Comparison of ENCODE assay signal across 8 mouse cellular contexts in the genomic region with DNA sequence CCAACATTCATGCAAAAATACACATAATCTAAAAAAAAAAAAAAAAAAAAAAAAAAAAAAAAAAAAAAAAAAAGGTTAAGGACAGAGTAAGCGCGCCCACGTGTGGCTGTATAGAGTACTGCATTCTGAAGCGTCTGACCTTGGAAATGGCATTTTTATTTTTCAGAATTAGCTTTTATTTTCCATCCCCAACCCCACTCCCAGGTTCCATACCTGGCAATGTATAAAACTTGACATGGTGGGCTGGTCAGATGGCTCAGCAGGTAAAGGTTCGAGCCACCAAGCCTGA. TPM values are rescaled to one million over a fixed set of nuclear protein-coding genes. Genes with fewer than 3 reads are reported as not detected.
DNase-seq lines count a peak whose midpoint lies in the region; ATAC-seq lines count a peak whose summit lies in the region.

No protein-coding gene starts in this region.

- no peaks in the 10 kb centered on the region for H3K9me3 ChIP-seq in intestine, embryonic 14.5 days (ENCODE audit: control insufficient read depth, low read length)
- no peaks in the 10 kb centered on the region for H3K9me3 ChIP-seq in intestine, embryonic 16.5 days (ENCODE audit: control insufficient read depth, low read length)
- H3K9me3 ChIP-seq in neural tube, embryonic 15.5 days (replicated peaks), result no peaks in the 10 kb centered on the region

- H3K4me1 ChIP-seq in intestine, embryonic 14.5 days (replicated peaks; ENCODE audit: control insufficient read depth, insufficient read depth, low read length), result no peaks in the 10 kb centered on the region
- no peaks in the 10 kb centered on the region for H3K4me1 ChIP-seq in intestine, embryonic 16.5 days (ENCODE audit: control insufficient read depth, insufficient read depth, low read length)
- peaks cover 17% of the 10 kb centered on the region for H3K4me1 ChIP-seq in neural tube, embryonic 15.5 days

- ATAC-seq in intestine, embryonic 14.5 days (replicated peaks; ENCODE audit: low FRiP score, low TSS enrichment, low read depth), result no peak
- no peak for ATAC-seq in intestine, embryonic 16.5 days
- peak; percentile 65; the same call in 1 of the 2 replicates for ATAC-seq in granulocyte monocyte progenitor cell, adult 5-6 weeks (replicated peaks; ENCODE audit: poor library complexity, severe bottlenecking)
- ATAC-seq in neural tube, embryonic 15.5 days (ENCODE audit: low FRiP score), result no peak

- H3K36me3 ChIP-seq in intestine, embryonic 14.5 days (ENCODE audit: control insufficient read depth, insufficient read depth, low read length), result no peaks in the 10 kb centered on the region
- H3K36me3 ChIP-seq in intestine, embryonic 16.5 days (ENCODE audit: control insufficient read depth, insufficient read depth, low read length), result no peaks in the 10 kb centered on the region
- H3K36me3 ChIP-seq in neural tube, embryonic 15.5 days, result no peaks in the 10 kb centered on the region

- no peak overlapping the region for H3K4me3 ChIP-seq in intestine, embryonic 14.5 days (ENCODE audit: low read depth, low read length)
- no peak overlapping the region for H3K4me3 ChIP-seq in intestine, embryonic 16.5 days (ENCODE audit: low read length)
- no peak overlapping the region for H3K4me3 ChIP-seq in neural tube, embryonic 15.5 days (replicated peaks)

- H3K27ac ChIP-seq in intestine, embryonic 14.5 days (ENCODE audit: low read depth), result no peak overlapping the region
- no peak overlapping the region for H3K27ac ChIP-seq in intestine, embryonic 16.5 days (ENCODE audit: low read length)
- H3K27ac ChIP-seq in neural tube, embryonic 15.5 days (replicated peaks), result no peak overlapping the region

- H3K4me2 ChIP-seq in intestine, embryonic 14.5 days (ENCODE audit: low read length), result no peak overlapping the region
- H3K4me2 ChIP-seq in intestine, embryonic 16.5 days (ENCODE audit: low read depth, low read length), result no peak overlapping the region
- peak overlapping the region; percentile 37; the same call in 1 of the 2 replicates for H3K4me2 ChIP-seq in neural tube, embryonic 15.5 days

- WGBS in intestine, embryonic 14.5 days, result under 1% methylated on average over 5 of the region's 5 CpGs
- WGBS in intestine, embryonic 16.5 days, result 2% methylated on average over 5 of the region's 5 CpGs
- under 1% methylated on average over 5 of the region's 5 CpGs for WGBS in neural tube, embryonic 15.5 days

- peak; percentile 74 for DNase-seq in intestine, embryonic 14.5 days (ENCODE audit: low spot score)
- peak; percentile 78 for DNase-seq in testis, postnatal 10 days (ENCODE audit: low spot score)
- no peak for DNase-seq in testis, postnatal 14 days (ENCODE audit: low spot score)
- peak; percentile 48 for DNase-seq in brain, adult 2 months (ENCODE audit: low read depth, low spot score)
- DNase-seq in urinary bladder, postnatal 36 days (ENCODE audit: low spot score in 2 of 2), result no peak

- H3K27me3 ChIP-seq in intestine, embryonic 14.5 days (replicated peaks; ENCODE audit: control insufficient read depth, insufficient read depth, low read length), result no peaks in the 10 kb centered on the region
- H3K27me3 ChIP-seq in intestine, embryonic 16.5 days (replicated peaks; ENCODE audit: control insufficient read depth, insufficient read depth, low read length), result 0 out of 2 replicates have a peak, but pooled peaks cover 2% of the 10 kb centered on the region
- no peaks in the 10 kb centered on the region for H3K27me3 ChIP-seq in neural tube, embryonic 15.5 days (replicated peaks)

- H3K9ac ChIP-seq in intestine, embryonic 14.5 days (ENCODE audit: low read length), result no peak overlapping the region
- H3K9ac ChIP-seq in intestine, embryonic 16.5 days (ENCODE audit: low read depth, low read length), result no peak overlapping the region
- H3K9ac ChIP-seq in neural tube, embryonic 15.5 days (replicated peaks), result no peak overlapping the region

RNA-seq across cellular contexts. Expression of a gene that starts 13.6 kb away (rescaled TPM):
- not detected in 2 replicates for polyA plus RNA-seq in intestine, embryonic 14.5 days (2014; fragmentation: Nextera tagmentation; extraction: Ambion mirVana)
- not detected in 2 replicates for polyA plus RNA-seq in intestine, embryonic 16.5 days (2015; fragmentation: Nextera tagmentation; extraction: Ambion mirVana)
- not detected in 2 replicates for total RNA-seq in granulocyte monocyte progenitor cell, adult 5-6 weeks (2014; fragmentation: Nextera tagmentation)
- not detected in 2 replicates for total RNA-seq in granulocyte monocyte progenitor cell, adult 5-6 weeks (2017)
- polyA plus RNA-seq in neural tube, embryonic 15.5 days (2015; fragmentation: Nextera tagmentation; extraction: Ambion mirVana), result not detected in 2 replicates

RNA-seq across cellular contexts. Expression of a gene that starts 31.1 kb away (rescaled TPM):
- polyA plus RNA-seq in intestine, embryonic 14.5 days (2014; fragmentation: Nextera tagmentation; extraction: Ambion mirVana), result 0.18 TPM in 1 of 2 replicates, not detected in the other
- not detected in 2 replicates for polyA plus RNA-seq in intestine, embryonic 16.5 days (2015; fragmentation: Nextera tagmentation; extraction: Ambion mirVana)
- total RNA-seq in granulocyte monocyte progenitor cell, adult 5-6 weeks (2014; fragmentation: Nextera tagmentation), result not detected in 2 replicates
- total RNA-seq in granulocyte monocyte progenitor cell, adult 5-6 weeks (2017), result not detected in 2 replicates
- 0.59 and 0.70 TPM in 2 replicates for polyA plus RNA-seq in neural tube, embryonic 15.5 days (2015; fragmentation: Nextera tagmentation; extraction: Ambion mirVana)

RNA-seq across cellular contexts. Expression of a gene that starts 31.6 kb away (rescaled TPM):
- 15.0 and 16.3 TPM in 2 replicates for polyA plus RNA-seq in intestine, embryonic 14.5 days (2014; fragmentation: Nextera tagmentation; extraction: Ambion mirVana)
- 12.5 and 13.9 TPM in 2 replicates for polyA plus RNA-seq in intestine, embryonic 16.5 days (2015; fragmentation: Nextera tagmentation; extraction: Ambion mirVana)
- 13.9 and 15.5 TPM in 2 replicates for total RNA-seq in granulocyte monocyte progenitor cell, adult 5-6 weeks (2014; fragmentation: Nextera tagmentation)
- total RNA-seq in granulocyte monocyte progenitor cell, adult 5-6 weeks (2017), result 8.5 and 10.4 TPM in 2 replicates
- 17.7 and 20.7 TPM in 2 replicates for polyA plus RNA-seq in neural tube, embryonic 15.5 days (2015; fragmentation: Nextera tagmentation; extraction: Ambion mirVana)

Comparison
In these comparisons a context has a peak if more than half of its experiments do, and no peak if none do; other contexts are left out.
1. DNase-seq: peak in intestine, embryonic 14.5 days (single experiment), testis, postnatal 10 days (single experiment) and brain, adult 2 months (single experiment); none in testis, postnatal 14 days (single experiment) and urinary bladder, postnatal 36 days (0 of 2).